Mouse (Mus musculus): ENCODE measurements around the gene Safb. TPM values are rescaled to one million over a fixed set of nuclear protein-coding genes. Genes with fewer than 3 reads are reported as not detected.

The Safb gene
- 15.4 and 39.8 TPM in 2 replicates for total RNA-seq (2014; rRNA removed; ENCODE audit: low replicate concordance)
- polyA plus RNA-seq (2015; fragmentation: Nextera tagmentation; extraction: Ambion mirVana) = 52.9 and 55.5 TPM in 2 replicates

- H3K27ac ChIP-seq (ENCODE audit: low read depth) = peak within 1 kb of the TSS; percentile 99
- peak within 1 kb of the TSS; percentile 73 for H3K4me2 ChIP-seq (ENCODE audit: low read depth, low read length)
- H3K36me3 ChIP-seq (replicated peaks; ENCODE audit: control insufficient read depth, insufficient read depth, low read length) = peaks cover 66% of the 10 kb centered on the region
- peak; percentile 93 for ATAC-seq (ENCODE audit: insufficient read depth, low read depth)
- no peaks in the 10 kb centered on the region for H3K27me3 ChIP-seq (ENCODE audit: control insufficient read depth, insufficient read depth, low read length)
- peak; percentile 9; the same call in 1 of the 2 replicates for TF ChIP-seq CTCF (IDR thresholded peaks at IDR 0.05; ENCODE audit: low read depth)
- TF ChIP-seq EP300 (IDR thresholded peaks at IDR 0.05; ENCODE audit: low read depth) = no peak
- under 1% methylated on average over 87 of the region's 101 CpGs for WGBS
- H3K4me3 ChIP-seq (ENCODE audit: low read depth, low read length) = peak within 1 kb of the TSS; percentile 99
- no peaks in the 10 kb centered on the region for H3K9me3 ChIP-seq (replicated peaks; ENCODE audit: control insufficient read depth, low read length)
- peak within 1 kb of the TSS; percentile 97 for H3K9ac ChIP-seq (replicated peaks; ENCODE audit: low read depth, low read length)
- peaks cover 21% of the 10 kb centered on the region for H3K4me1 ChIP-seq (ENCODE audit: control insufficient read depth, insufficient read depth)
- DNase-seq (ENCODE audit: low spot score) = peak; percentile 99
Measured at GRCm38 (mm10) chr17:56584257-56585130, at the start of gene Safb, which contains the start of gene Safb2. Gene Safb (plus strand): TSS chr17:56584825. Gene Safb2 (minus strand): TSS chr17:56584585.

GRCm38 (mm10) chr17:56536192-56536591 lies 48.4 kb upstream of the Safb start:
- no peaks in the 10 kb centered on the region for H3K4me1 ChIP-seq (ENCODE audit: control insufficient read depth, insufficient read depth)
- H3K4me3 ChIP-seq (ENCODE audit: low read depth, low read length) = no peak overlapping the region
- no peaks in the 10 kb centered on the region for H3K27me3 ChIP-seq (ENCODE audit: control insufficient read depth, insufficient read depth, low read length)
- peaks cover 5% of the 10 kb centered on the region; the same call in 1 of the 2 replicates for H3K9me3 ChIP-seq (replicated peaks; ENCODE audit: control insufficient read depth, low read length)
- 75% methylated on average over 14 of the region's 14 CpGs for WGBS
- ATAC-seq (ENCODE audit: insufficient read depth, low read depth) = no peak
- no peak overlapping the region for H3K4me2 ChIP-seq (ENCODE audit: low read depth, low read length)
- no peak overlapping the region for H3K27ac ChIP-seq (ENCODE audit: low read depth)
- TF ChIP-seq EP300 (IDR thresholded peaks at IDR 0.05; ENCODE audit: low read depth) (no peak), CTCF (IDR thresholded peaks at IDR 0.05; ENCODE audit: low read depth) (no peak)
- no peaks in the 10 kb centered on the region for H3K36me3 ChIP-seq (replicated peaks; ENCODE audit: control insufficient read depth, insufficient read depth, low read length)
- no peak overlapping the region for H3K9ac ChIP-seq (replicated peaks; ENCODE audit: low read depth, low read length)
- no peak for DNase-seq (ENCODE audit: low spot score)

GRCm38 (mm10) chr17:56536874-56537273 lies 47.8 kb upstream of the Safb start:
- H3K4me3 ChIP-seq (ENCODE audit: low read depth, low read length) = no peak overlapping the region
- H3K36me3 ChIP-seq (replicated peaks; ENCODE audit: control insufficient read depth, insufficient read depth, low read length) = no peaks in the 10 kb centered on the region
- no peaks in the 10 kb centered on the region for H3K4me1 ChIP-seq (ENCODE audit: control insufficient read depth, insufficient read depth)
- no peaks in the 10 kb centered on the region for H3K27me3 ChIP-seq (ENCODE audit: control insufficient read depth, insufficient read depth, low read length)
- WGBS = 73% methylated on average over 3 of the region's 3 CpGs
- H3K9ac ChIP-seq (replicated peaks; ENCODE audit: low read depth, low read length) = no peak overlapping the region
- no peak for TF ChIP-seq CTCF (IDR thresholded peaks at IDR 0.05; ENCODE audit: low read depth)
- TF ChIP-seq EP300 (IDR thresholded peaks at IDR 0.05; ENCODE audit: low read depth) = no peak
- H3K9me3 ChIP-seq (replicated peaks; ENCODE audit: control insufficient read depth, low read length) = peaks cover 3% of the 10 kb centered on the region; the same call in 1 of the 2 replicates
- no peak overlapping the region for H3K27ac ChIP-seq (ENCODE audit: low read depth)
- H3K4me2 ChIP-seq (ENCODE audit: low read depth, low read length) = no peak overlapping the region
- DNase-seq (ENCODE audit: low spot score) (no peak), ATAC-seq (ENCODE audit: insufficient read depth, low read depth) (no peak)

- DNase-seq (ENCODE audit: low spot score) = no peak
- H3K27me3 ChIP-seq (ENCODE audit: control insufficient read depth, insufficient read depth, low read length) = no peaks in the 10 kb centered on the region
- no peaks in the 10 kb centered on the region for H3K4me1 ChIP-seq (ENCODE audit: control insufficient read depth, insufficient read depth)
- no peak overlapping the region for H3K9ac ChIP-seq (replicated peaks; ENCODE audit: low read depth, low read length)
- H3K4me3 ChIP-seq (ENCODE audit: low read depth, low read length) = no peak overlapping the region
- no peaks in the 10 kb centered on the region for H3K9me3 ChIP-seq (replicated peaks; ENCODE audit: control insufficient read depth, low read length)
- 27% methylated on average over 8 of the region's 8 CpGs for WGBS
- ATAC-seq (ENCODE audit: insufficient read depth, low read depth) = no peak
- TF ChIP-seq CTCF (IDR thresholded peaks at IDR 0.05; ENCODE audit: low read depth) (peak; percentile 15; the same call in 1 of the 2 replicates), EP300 (IDR thresholded peaks at IDR 0.05; ENCODE audit: low read depth) (no peak)
- H3K27ac ChIP-seq (ENCODE audit: low read depth) = no peak overlapping the region
- H3K36me3 ChIP-seq (replicated peaks; ENCODE audit: control insufficient read depth, insufficient read depth, low read length) = no peaks in the 10 kb centered on the region
- H3K4me2 ChIP-seq (ENCODE audit: low read depth, low read length) = no peak overlapping the region
Measured at GRCm38 (mm10) chr17:56537912-56538311, 46.7 kb upstream of the Safb start.

- Histone ChIP-seq H3K4me1 (ENCODE audit: control insufficient read depth, insufficient read depth) (no peaks in the 10 kb centered on the region), H3K4me2 (ENCODE audit: low read depth, low read length) (no peak overlapping the region), H3K4me3 (ENCODE audit: low read depth, low read length) (no peak overlapping the region), H3K9ac (replicated peaks; ENCODE audit: low read depth, low read length) (no peak overlapping the region), H3K27me3 (ENCODE audit: control insufficient read depth, insufficient read depth, low read length) (no peaks in the 10 kb centered on the region), H3K9me3 (replicated peaks; ENCODE audit: control insufficient read depth, low read length) (no peaks in the 10 kb centered on the region), H3K36me3 (replicated peaks; ENCODE audit: control insufficient read depth, insufficient read depth, low read length) (no peaks in the 10 kb centered on the region), H3K27ac (ENCODE audit: low read depth) (no peak overlapping the region)
- no peak for TF ChIP-seq CTCF (IDR thresholded peaks at IDR 0.05; ENCODE audit: low read depth)
- no peak for TF ChIP-seq EP300 (IDR thresholded peaks at IDR 0.05; ENCODE audit: low read depth)
- 38% methylated on average over 6 of the region's 6 CpGs for WGBS
- ATAC-seq (ENCODE audit: insufficient read depth, low read depth) = no peak
- DNase-seq (ENCODE audit: low spot score) = no peak
Measured at GRCm38 (mm10) chr17:56540562-56540975, 44.1 kb upstream of the Safb start.
